Mouse (Mus musculus) limb, embryonic 14.5 days (tissue): ENCODE data around the gene Mms19. TPM values are rescaled to one million over a fixed set of nuclear protein-coding genes. Genes with fewer than 3 reads are reported as not detected.
"Not testable (repeated sequence)": the region's sequence is repeated elsewhere in the genome, so short reads cannot be mapped to it uniquely, and the experiment has no call there.

Experiments
- ATAC-seq: fragments of 200-750 bp; cut with Nextera tagmentation; 2 replicates; pipeline ENCODE4 v1.8.0; 2017; ENCODE audit warnings: low read depth, moderate number of reproducible peaks, moderate TSS enrichment; ENCODE audit not compliant: low FRiP score
- DNase-seq: peaks from one replicate; pipeline ENCODE4 v3.0.0-alpha.2; 2015; ENCODE audit warnings: low spot score
- H3K27ac ChIP-seq: fragments of 300-500 bp; sonication (generic); replicated peaks from 2 replicates; pipeline ENCODE4 v1.5.1; 2014; ENCODE audit warnings: low read depth, mild to moderate bottlenecking, low read length, moderate library complexity, mixed read lengths
- H3K27me3 ChIP-seq: fragments of 300-500 bp; sonication (generic); 2 replicates; pipeline ENCODE4 v1.6.1; 2014; ENCODE audit warnings: low read length, mixed read lengths; ENCODE audit not compliant: control insufficient read depth, insufficient read depth
- H3K36me3 ChIP-seq: fragments of 300-500 bp; sonication (generic); 2 replicates; pipeline ENCODE4 v1.6.1; 2014; ENCODE audit warnings: mild to moderate bottlenecking, low read length, moderate library complexity, mixed read lengths; ENCODE audit not compliant: control insufficient read depth, insufficient read depth
- H3K4me1 ChIP-seq: fragments of 300-500 bp; sonication (generic); 2 replicates; pipeline ENCODE4 v1.6.1; 2014; ENCODE audit warnings: antibody characterized with exemption, low read length, mixed read lengths; ENCODE audit not compliant: control insufficient read depth, insufficient read depth
- H3K4me2 ChIP-seq: fragments of 300-500 bp; sonication (generic); replicated peaks from 2 replicates; pipeline ENCODE4 v1.6.1; 2014; ENCODE audit warnings: low read depth, mild to moderate bottlenecking, low read length, moderate library complexity; ENCODE audit not compliant: severe bottlenecking
- H3K4me3 ChIP-seq: fragments of 300-500 bp; sonication (generic); replicated peaks from 2 replicates; pipeline ENCODE4 v1.5.1; 2014; ENCODE audit warnings: low read length
- H3K9ac ChIP-seq: fragments of 300-500 bp; sonication (generic); 2 replicates; pipeline ENCODE4 v1.6.1; 2014; ENCODE audit warnings: mild to moderate bottlenecking, low read depth, low read length, moderate library complexity; ENCODE audit not compliant: severe bottlenecking
- H3K9me3 ChIP-seq: fragments of 300-500 bp; sonication (generic); 2 replicates; pipeline ENCODE4 v1.6.1; 2016; ENCODE audit warnings: low read length; ENCODE audit not compliant: control insufficient read depth
- POLR2A ChIP-seq: fragments of 200-500 bp; IDR thresholded peaks from 2 replicates; pipeline ENCODE4 v1.8.0; 2012; ENCODE audit warnings: inconsistent platforms, mild to moderate bottlenecking, moderate library complexity, borderline replicate concordance; ENCODE audit not compliant: insufficient read depth, insufficient read length; ENCODE audit errors: extremely low read depth
- WGBS: fragments of 180-500 bp; shearing (Covaris S2); extraction: QIAGEN DNeasy Blood & Tissue Kit; methylation state at CpG from one replicate; pipeline ENCODE4 v1.1.7; 2014; 5-methylcytosine and 5-hydroxymethylcytosine counted together
- polyA plus RNA-seq, 2 experiments: library from polyadenylated mRNA; depleted of rRNA in 1 of 2; stranded (reverse) in 1 of 2; unstranded in 1 of 2; fragments of >200 nt; fragmentation: Nextera tagmentation in 1 of 2; extraction: Ambion mirVana in 1 of 2; gene quantifications; 2 replicates each; pipeline versions ENCODE4 v1.2.1 to v1.2.3; 2012 to 2014

The Mms19 gene
- polyA plus RNA-seq, 2 experiments = 30.0 to 83.7 TPM

- 75% methylated on average over 3 of the region's 3 CpGs for WGBS
- no peaks in the 10 kb centered on the region for H3K9me3 ChIP-seq
- peaks cover 20% of the 10 kb centered on the region for H3K4me1 ChIP-seq
- no peak overlapping the region for H3K4me2 ChIP-seq
- H3K4me3 ChIP-seq = no peak overlapping the region
- ATAC-seq = no peak
- H3K9ac ChIP-seq = no peak overlapping the region
- H3K27ac ChIP-seq = no peak overlapping the region
- DNase-seq = no peak
- peaks cover 38% of the 10 kb centered on the region for H3K36me3 ChIP-seq
- no peak for TF ChIP-seq POLR2A
- no peaks in the 10 kb centered on the region for H3K27me3 ChIP-seq
These were observed 65.7 kb downstream of the Mms19 start for GRCm38 (mm10) chr19:41915294-41915693.

- Histone ChIP-seq H3K36me3 (peaks cover 35% of the 10 kb centered on the region), H3K4me2 (peak overlapping the region; percentile 66), H3K4me3 (peak overlapping the region; percentile 5; the same call in 1 of the 2 replicates), H3K4me1 (peaks cover 20% of the 10 kb centered on the region)
- H3K9me3 ChIP-seq, DNase-seq, H3K9ac ChIP-seq, H3K27me3 ChIP-seq, H3K27ac ChIP-seq, ATAC-seq: not testable (repeated sequence)
These were observed 66.4 kb downstream of the Mms19 start for GRCm38 (mm10) chr19:41914592-41914882.

GRCm38 (mm10) chr19:41913774-41914591, 67.0 kb downstream of the Mms19 start:
- WGBS = 55% methylated on average over 6 of the region's 6 CpGs
- Histone ChIP-seq H3K9ac (peak overlapping the region; percentile 84), H3K27ac (no peak overlapping the region), H3K4me2 (peak overlapping the region; percentile 66), H3K36me3 (peaks cover 29% of the 10 kb centered on the region), H3K4me3 (peak overlapping the region; percentile 91), H3K4me1 (peaks cover 20% of the 10 kb centered on the region), H3K9me3 (no peaks in the 10 kb centered on the region), H3K27me3 (no peaks in the 10 kb centered on the region)
- ATAC-seq (no peak), DNase-seq (no peak)
- TF ChIP-seq POLR2A = no peak

- Histone ChIP-seq H3K27me3 (no peaks in the 10 kb centered on the region), H3K9ac (peak overlapping the region; percentile 84), H3K4me1 (peaks cover 20% of the 10 kb centered on the region), H3K36me3 (peaks cover 22% of the 10 kb centered on the region), H3K4me2 (peak overlapping the region; percentile 66), H3K27ac (peak overlapping the region; percentile 69), H3K4me3 (peak overlapping the region; percentile 91), H3K9me3 (no peaks in the 10 kb centered on the region)
- 2% methylated on average over 40 of the region's 53 CpGs for WGBS
- no peak for DNase-seq
- ATAC-seq = peak; percentile 55
- TF ChIP-seq POLR2A = no peak
These were observed 68.6 kb downstream of the Mms19 start for GRCm38 (mm10) chr19:41912121-41913080.

GRCm38 (mm10) chr19:41911178-41912073, 69.5 kb downstream of the Mms19 start, which contains the start of gene Pgam1:
Pgam1 (plus strand) TSS chr19:41911923.
- peak within 1 kb of the TSS; percentile 69 for H3K27ac ChIP-seq
- peaks cover 13% of the 10 kb centered on the region for H3K36me3 ChIP-seq
- ATAC-seq = peak; percentile 95
- peak within 1 kb of the TSS; percentile 84 for H3K9ac ChIP-seq
- no peaks in the 10 kb centered on the region for H3K9me3 ChIP-seq
- H3K27me3 ChIP-seq = no peaks in the 10 kb centered on the region
- peak within 1 kb of the TSS; percentile 91 for H3K4me3 ChIP-seq
- H3K4me1 ChIP-seq = peaks cover 20% of the 10 kb centered on the region
- WGBS = 7% methylated on average over 38 of the region's 54 CpGs
- peak; percentile 75; the same call in 1 of the 2 replicates for TF ChIP-seq POLR2A
- DNase-seq = peak; percentile 97
- peak within 1 kb of the TSS; percentile 66 for H3K4me2 ChIP-seq
